Mouse (Mus musculus) heart, postnatal 0 days (tissue): ENCODE data around the gene Susd3. TPM values are rescaled to one million over a fixed set of nuclear protein-coding genes. Genes with fewer than 3 reads are reported as not detected.

ENCODE experiments used
- ATAC-seq: fragments of 200-750 bp; cut with Nextera tagmentation; 2 replicates; pipeline ENCODE4 v1.8.0; 2017; ENCODE audit warnings: low read depth, moderate number of reproducible peaks, moderate library complexity; ENCODE audit not compliant: insufficient read depth
- DNase-seq: peaks from one replicate; pipeline ENCODE4 v3.0.0-alpha.2; 2016; ENCODE audit warnings: low spot score
- H3K27ac ChIP-seq: fragments of 300-500 bp; sonication (generic); 2 replicates; pipeline ENCODE4 v1.5.1; 2014; ENCODE audit warnings: low read depth, mild to moderate bottlenecking
- H3K27me3 ChIP-seq: fragments of 300-500 bp; sonication (generic); 2 replicates; pipeline ENCODE4 v1.6.1; 2014; ENCODE audit warnings: low read length, mixed read lengths; ENCODE audit not compliant: control insufficient read depth, insufficient read depth
- H3K36me3 ChIP-seq: fragments of 300-500 bp; sonication (generic); replicated peaks from 2 replicates; pipeline ENCODE4 v1.6.1; 2014; ENCODE audit warnings: low read length, mixed read lengths; ENCODE audit not compliant: control insufficient read depth, insufficient read depth
- H3K4me1 ChIP-seq: fragments of 300-500 bp; sonication (generic); 2 replicates; pipeline ENCODE4 v1.6.1; 2014; ENCODE audit warnings: antibody characterized with exemption; ENCODE audit not compliant: control insufficient read depth, insufficient read depth
- H3K4me2 ChIP-seq: fragments of 300-500 bp; sonication (generic); 2 replicates; pipeline ENCODE4 v1.6.1; 2014; ENCODE audit warnings: low read depth, mild to moderate bottlenecking, low read length, moderate library complexity
- H3K4me3 ChIP-seq: fragments of 300-500 bp; sonication (generic); 2 replicates; pipeline ENCODE4 v1.5.1; 2014; ENCODE audit warnings: low read depth, low read length
- H3K9ac ChIP-seq: fragments of 300-500 bp; sonication (generic); replicated peaks from 2 replicates; pipeline ENCODE4 v1.6.1; 2014; ENCODE audit warnings: low read depth, low read length, mixed read lengths
- H3K9me3 ChIP-seq: fragments of 300-500 bp; sonication (generic); replicated peaks from 2 replicates; pipeline ENCODE4 v1.6.1; 2016; ENCODE audit warnings: low read length; ENCODE audit not compliant: control insufficient read depth
- CTCF ChIP-seq: IDR thresholded peaks from 2 replicates; pipeline ENCODE4 v1.5.1; 2016; ENCODE audit warnings: antibody characterized with exemption, control low read depth, low read depth
- EP300 ChIP-seq: IDR thresholded peaks from 2 replicates; pipeline ENCODE4 v1.6.1; 2016; ENCODE audit warnings: antibody characterized with exemption, low read depth
- WGBS: fragments of 180-500 bp; shearing (Covaris S2); extraction: QIAGEN DNeasy Blood & Tissue Kit; methylation state at CpG from one replicate; pipeline ENCODE4 v1.1.7; 2014; 5-methylcytosine and 5-hydroxymethylcytosine counted together
- polyA plus RNA-seq: library from polyadenylated mRNA; unstranded; fragments of >200 nt; fragmentation: Nextera tagmentation; extraction: Ambion mirVana; gene quantifications from 2 replicates; pipeline ENCODE4 v1.2.1, GENCODE M21; 2015
- total RNA-seq: library from RNA; depleted of rRNA; stranded (reverse); fragments of >200 nt; gene quantifications from 2 replicates; pipeline ENCODE4 v1.2.3, GENCODE M21; 2014; ENCODE audit warnings: low replicate concordance

Gene Susd3
- total and polyA plus RNA-seq, 2 experiments from 2014 or later, result 0.46 to 0.75 TPM

GRCm38 (mm10) chr13:49195651-49196050 is 52.9 kb downstream of the Susd3 start:
- no peak for ATAC-seq
- TF ChIP-seq EP300 (no peak), CTCF (no peak)
- no peaks in the 10 kb centered on the region for H3K9me3 ChIP-seq

GRCm38 (mm10) chr13:49194811-49195210 is 53.7 kb downstream of the Susd3 start:
- H3K4me1 ChIP-seq, result peaks cover 17% of the 10 kb centered on the region
- H3K36me3 ChIP-seq, result peaks cover 25% of the 10 kb centered on the region
- no peak for ATAC-seq
- DNase-seq, result no peak
- no peak for TF ChIP-seq CTCF
- no peak for TF ChIP-seq EP300
- H3K27ac ChIP-seq, result no peak overlapping the region
- no peak overlapping the region for H3K4me2 ChIP-seq
- no peaks in the 10 kb centered on the region for H3K9me3 ChIP-seq
- H3K27me3 ChIP-seq, result no peaks in the 10 kb centered on the region
- no peak overlapping the region for H3K9ac ChIP-seq
- WGBS, result 94% methylated on average over 13 of the region's 13 CpGs
- no peak overlapping the region for H3K4me3 ChIP-seq

More at GRCm38 (mm10) chr13:49195651-49196050, 52.9 kb downstream of the Susd3 start:
- Histone ChIP-seq H3K4me1 (peaks cover 8% of the 10 kb centered on the region), H3K27me3 (no peaks in the 10 kb centered on the region), H3K4me2 (no peak overlapping the region), H3K4me3 (no peak overlapping the region), H3K9ac (no peak overlapping the region), H3K27ac (no peak overlapping the region), H3K36me3 (peaks cover 25% of the 10 kb centered on the region)
- no peak for DNase-seq
- WGBS, result 87% methylated on average over 7 of the region's 7 CpGs

- ATAC-seq (no peak), DNase-seq (no peak)
- WGBS, result 93% methylated on average over 17 of the region's 17 CpGs
- H3K9me3 ChIP-seq, result no peaks in the 10 kb centered on the region
- no peaks in the 10 kb centered on the region for H3K27me3 ChIP-seq
- no peak overlapping the region for H3K4me3 ChIP-seq
- H3K36me3 ChIP-seq, result peaks cover 25% of the 10 kb centered on the region
- H3K4me1 ChIP-seq, result peaks cover 27% of the 10 kb centered on the region
- H3K4me2 ChIP-seq, result no peak overlapping the region
- TF ChIP-seq CTCF (no peak), EP300 (no peak)
- H3K9ac ChIP-seq, result no peak overlapping the region
- no peak overlapping the region for H3K27ac ChIP-seq
Observed at GRCm38 (mm10) chr13:49193650-49194049, 54.9 kb downstream of the Susd3 start.

GRCm38 (mm10) chr13:49192156-49192855 is 56.2 kb downstream of the Susd3 start:
- peaks cover 35% of the 10 kb centered on the region for H3K4me1 ChIP-seq
- no peak overlapping the region for H3K27ac ChIP-seq
- H3K4me2 ChIP-seq, result no peak overlapping the region
- no peaks in the 10 kb centered on the region for H3K9me3 ChIP-seq
- 62% methylated on average over 16 of the region's 16 CpGs for WGBS
- no peak for DNase-seq
- H3K27me3 ChIP-seq, result no peaks in the 10 kb centered on the region
- TF ChIP-seq EP300 (no peak), CTCF (no peak)
- H3K36me3 ChIP-seq, result peaks cover 25% of the 10 kb centered on the region
- H3K4me3 ChIP-seq, result no peak overlapping the region
- no peak for ATAC-seq
- H3K9ac ChIP-seq, result no peak overlapping the region

GRCm38 (mm10) chr13:49191673-49192035 is 56.9 kb downstream of the Susd3 start:
- peak overlapping the region; percentile 11; the same call in 1 of the 2 replicates for H3K27ac ChIP-seq

More at GRCm38 (mm10) chr13:49191673-49192035, 56.9 kb downstream of the Susd3 start:
- TF ChIP-seq CTCF (no peak), EP300 (no peak)
- no peak for ATAC-seq
- no peak for DNase-seq
- 60% methylated on average over 5 of the region's 5 CpGs for WGBS
- no peak overlapping the region for H3K4me2 ChIP-seq
- no peaks in the 10 kb centered on the region for H3K9me3 ChIP-seq
- peaks cover 40% of the 10 kb centered on the region for H3K4me1 ChIP-seq
- H3K9ac ChIP-seq, result no peak overlapping the region
- H3K27me3 ChIP-seq, result no peaks in the 10 kb centered on the region
- peaks cover 20% of the 10 kb centered on the region for H3K36me3 ChIP-seq
- H3K4me3 ChIP-seq, result no peak overlapping the region
